Mouse (Mus musculus): Measurements from ENCODE around the gene Ncl. TPM values are rescaled to one million over a fixed set of nuclear protein-coding genes. Genes with fewer than 3 reads are reported as not detected.
A peak's percentile ranks its signal among the peaks of the same experiment; 100 is the strongest.

Gene Ncl
- polyA plus RNA-seq, 1 experiment from 2014 or later: 295 TPM

DNA sequence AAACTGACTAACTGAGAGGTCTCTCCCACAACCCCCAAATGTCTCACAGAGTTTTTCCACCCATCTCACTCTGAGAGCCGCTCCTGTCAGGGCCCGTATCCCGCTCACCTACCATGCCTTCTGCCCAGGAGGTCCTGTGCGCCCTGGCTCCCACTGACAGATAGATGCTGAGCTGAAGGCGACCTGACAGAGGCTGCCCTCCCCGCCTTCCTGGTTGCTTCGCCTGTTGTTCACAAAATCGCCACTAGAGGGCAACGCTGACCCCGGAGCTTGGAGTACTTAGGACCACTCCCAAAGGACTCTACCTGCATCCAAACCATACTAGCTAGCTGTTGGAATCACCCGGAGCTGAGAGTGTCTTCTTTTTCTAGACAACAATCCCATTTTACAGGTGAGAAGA lies 30.0 kb upstream of the Ncl start:
- TF ChIP-seq CTCF (IDR thresholded peaks at IDR 0.05; ENCODE audit: low read depth): peak; percentile 87
- Histone ChIP-seq H3K4me3 (replicated peaks; ENCODE audit: low read depth, low read length) (no peak overlapping the region), H3K27ac (no peak overlapping the region), H3K9me3 (replicated peaks; ENCODE audit: low read length) (no peaks in the 10 kb centered on the region), H3K4me2 (ENCODE audit: low read length) (no peak overlapping the region), H3K4me1 (replicated peaks; ENCODE audit: insufficient read depth, low read length) (no peaks in the 10 kb centered on the region), H3K27me3 (ENCODE audit: insufficient read depth, low read length) (no peaks in the 10 kb centered on the region), H3K36me3 (ENCODE audit: insufficient read depth, low read length) (no peaks in the 10 kb centered on the region), H3K9ac (ENCODE audit: low read depth, low read length) (no peak overlapping the region)
- ATAC-seq (replicated peaks; ENCODE audit: low FRiP score, low read depth) (peak; percentile 49; the same call in 1 of the 2 replicates), DNase-seq (ENCODE audit: low spot score) (peak; percentile 79)
- 3% methylated on average over 11 of the region's 11 CpGs for WGBS

DNA sequence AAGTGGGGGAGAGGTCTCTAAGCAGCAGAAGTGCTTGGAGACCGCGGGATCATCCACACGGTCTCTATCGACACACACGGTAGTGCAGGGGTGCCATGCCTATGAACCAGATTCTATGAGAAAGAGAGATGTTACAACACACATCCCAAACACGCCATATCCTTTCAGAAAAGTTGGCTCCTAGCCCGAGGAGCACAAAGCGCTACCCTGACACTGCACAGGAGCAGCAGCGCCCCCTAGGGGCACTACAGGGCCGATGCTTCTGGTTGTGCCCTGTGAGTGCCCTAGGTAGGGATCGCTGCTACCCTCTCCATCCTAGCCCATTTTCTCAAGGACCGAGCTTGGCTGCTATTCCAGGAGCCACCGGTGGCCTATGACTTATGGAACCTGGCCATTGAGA lies 21.8 kb upstream of the Ncl start:
- Histone ChIP-seq H3K9me3 (replicated peaks; ENCODE audit: low read length) (no peaks in the 10 kb centered on the region), H3K9ac (ENCODE audit: low read depth, low read length) (no peak overlapping the region), H3K27me3 (ENCODE audit: insufficient read depth, low read length) (no peaks in the 10 kb centered on the region), H3K4me3 (replicated peaks; ENCODE audit: low read depth, low read length) (no peak overlapping the region), H3K36me3 (ENCODE audit: insufficient read depth, low read length) (no peaks in the 10 kb centered on the region), H3K4me1 (replicated peaks; ENCODE audit: insufficient read depth, low read length) (0 out of 2 replicates have a peak, but pooled peaks cover 5% of the 10 kb centered on the region), H3K4me2 (ENCODE audit: low read length) (0 out of 2 replicates have a peak overlapping the region, but pooled peaks have one; percentile 11), H3K27ac (no peak overlapping the region)
- ATAC-seq (replicated peaks; ENCODE audit: low FRiP score, low read depth) (0 out of 2 replicates have a peak, but pooled peaks have one; percentile 15), DNase-seq (ENCODE audit: low spot score) (peak; percentile 56)
- TF ChIP-seq CTCF (IDR thresholded peaks at IDR 0.05; ENCODE audit: low read depth): peak; percentile 70
- WGBS: 31% methylated on average over 13 of the region's 13 CpGs

DNA sequence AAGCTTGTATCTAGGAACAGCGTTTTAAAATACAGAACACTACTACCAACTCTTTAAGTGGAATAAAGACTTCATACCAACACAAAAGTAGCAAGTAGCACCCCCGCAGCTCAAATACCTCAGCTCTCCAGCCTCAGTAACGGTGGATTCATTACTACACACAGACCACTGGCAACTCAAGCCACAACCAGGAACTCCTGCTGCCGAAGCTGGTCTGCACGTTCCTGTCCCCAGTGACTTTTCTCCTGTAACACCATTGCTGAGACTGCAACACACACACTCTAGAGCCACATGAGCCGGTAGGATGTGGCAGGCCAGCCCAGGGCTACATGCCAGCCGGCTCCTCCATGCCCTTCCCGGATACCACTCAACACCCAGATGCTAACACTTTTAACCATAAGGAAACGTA lies 20.0 kb upstream of the Ncl start:
- H3K9ac ChIP-seq (ENCODE audit: low read depth, low read length): no peak overlapping the region
- no peaks in the 10 kb centered on the region for H3K9me3 ChIP-seq (replicated peaks; ENCODE audit: low read length)
- no peaks in the 10 kb centered on the region for H3K36me3 ChIP-seq (ENCODE audit: insufficient read depth, low read length)
- H3K4me1 ChIP-seq (replicated peaks; ENCODE audit: insufficient read depth, low read length): 0 out of 2 replicates have a peak, but pooled peaks cover 5% of the 10 kb centered on the region
- DNase-seq (ENCODE audit: low spot score) (no peak), ATAC-seq (replicated peaks; ENCODE audit: low FRiP score, low read depth) (no peak)
- H3K27me3 ChIP-seq (ENCODE audit: insufficient read depth, low read length): no peaks in the 10 kb centered on the region
- WGBS: 44% methylated on average over 9 of the region's 9 CpGs
- no peak overlapping the region for H3K4me2 ChIP-seq (ENCODE audit: low read length)
- H3K27ac ChIP-seq: no peak overlapping the region
- TF ChIP-seq CTCF (IDR thresholded peaks at IDR 0.05; ENCODE audit: low read depth): no peak
- no peak overlapping the region for H3K4me3 ChIP-seq (replicated peaks; ENCODE audit: low read depth, low read length)

DNA sequence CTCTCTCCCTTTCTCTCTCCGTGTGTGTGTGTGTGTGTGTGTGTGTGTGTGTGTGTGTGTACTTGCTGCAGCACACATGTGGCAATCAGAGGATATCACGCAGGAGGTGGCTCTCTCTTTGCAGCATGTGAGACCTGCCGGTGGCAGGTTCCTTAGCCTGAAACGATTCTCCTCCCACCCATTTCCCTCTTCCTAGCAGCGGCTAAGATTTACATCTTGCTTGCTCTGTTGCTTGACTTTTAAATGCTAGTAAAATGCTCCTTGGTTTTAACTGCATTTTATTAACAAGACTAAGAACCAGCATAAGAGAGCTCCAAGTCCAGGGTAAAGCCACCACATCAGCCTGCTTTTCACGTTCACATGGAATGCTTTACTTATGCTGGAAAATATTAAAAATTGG lies 19.5 kb upstream of the Ncl start:
- no peaks in the 10 kb centered on the region for H3K27me3 ChIP-seq (ENCODE audit: insufficient read depth, low read length)
- DNase-seq (ENCODE audit: low spot score) (peak; percentile 50), ATAC-seq (replicated peaks; ENCODE audit: low FRiP score, low read depth) (no peak)
- H3K27ac ChIP-seq: no peak overlapping the region
- H3K4me3 ChIP-seq (replicated peaks; ENCODE audit: low read depth, low read length): no peak overlapping the region
- no peaks in the 10 kb centered on the region for H3K36me3 ChIP-seq (ENCODE audit: insufficient read depth, low read length)
- 11% methylated on average over 6 of the region's 6 CpGs for WGBS
- H3K4me1 ChIP-seq (replicated peaks; ENCODE audit: insufficient read depth, low read length): 0 out of 2 replicates have a peak, but pooled peaks cover 5% of the 10 kb centered on the region
- TF ChIP-seq CTCF (IDR thresholded peaks at IDR 0.05; ENCODE audit: low read depth): no peak
- H3K9ac ChIP-seq (ENCODE audit: low read depth, low read length): no peak overlapping the region
- no peak overlapping the region for H3K4me2 ChIP-seq (ENCODE audit: low read length)
- H3K9me3 ChIP-seq (replicated peaks; ENCODE audit: low read length): no peaks in the 10 kb centered on the region

DNA sequence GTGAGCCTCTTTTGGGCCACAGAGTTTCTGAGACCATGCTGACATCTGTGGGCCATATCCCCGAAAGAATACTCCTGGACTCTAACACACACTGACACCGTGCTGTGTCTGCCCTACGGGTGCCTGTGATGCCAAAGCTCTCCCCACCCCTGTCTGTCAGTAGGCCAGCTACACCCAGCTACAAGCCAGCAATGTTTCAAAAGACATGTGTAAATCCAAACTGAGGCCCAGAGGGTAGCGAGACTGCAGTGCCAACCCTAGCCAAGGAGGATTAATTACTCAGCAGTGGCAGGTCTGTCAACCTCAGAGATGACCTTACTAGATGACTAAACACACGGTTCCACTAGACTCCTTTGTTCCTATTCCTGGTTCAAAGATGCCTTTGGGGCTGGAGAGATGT lies 17.2 kb upstream of the Ncl start:
- Histone ChIP-seq H3K4me2 (ENCODE audit: low read length) (no peak overlapping the region), H3K4me3 (replicated peaks; ENCODE audit: low read depth, low read length) (no peak overlapping the region), H3K27ac (no peak overlapping the region), H3K9ac (ENCODE audit: low read depth, low read length) (no peak overlapping the region), H3K27me3 (ENCODE audit: insufficient read depth, low read length) (no peaks in the 10 kb centered on the region), H3K9me3 (replicated peaks; ENCODE audit: low read length) (no peaks in the 10 kb centered on the region), H3K36me3 (ENCODE audit: insufficient read depth, low read length) (no peaks in the 10 kb centered on the region), H3K4me1 (replicated peaks; ENCODE audit: insufficient read depth, low read length) (0 out of 2 replicates have a peak, but pooled peaks cover 5% of the 10 kb centered on the region)
- WGBS: 64% methylated on average over 5 of the region's 5 CpGs
- ATAC-seq (replicated peaks; ENCODE audit: low FRiP score, low read depth) (no peak), DNase-seq (ENCODE audit: low spot score) (no peak)
- TF ChIP-seq CTCF (IDR thresholded peaks at IDR 0.05; ENCODE audit: low read depth): no peak

DNA sequence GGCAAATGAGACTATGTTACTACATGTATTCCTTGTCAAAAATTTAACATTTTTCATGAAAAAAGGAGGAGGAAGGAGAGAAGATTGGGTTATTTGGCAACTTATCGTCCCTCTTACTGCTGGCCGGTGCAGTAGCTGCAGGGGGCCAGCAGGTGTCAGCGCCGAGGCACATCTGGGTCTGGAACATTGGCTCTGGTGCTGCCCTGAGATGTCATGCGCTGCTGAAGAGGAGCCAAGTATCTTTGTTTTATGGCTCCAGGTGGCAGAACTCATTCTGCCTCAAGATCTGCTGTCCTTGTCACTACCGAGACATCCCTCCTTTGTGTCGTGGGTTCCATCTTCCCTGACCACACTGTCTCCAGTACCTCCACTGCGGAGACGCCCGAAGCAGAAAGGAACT lies 12.8 kb upstream of the Ncl start:
- 42% methylated on average over 10 of the region's 10 CpGs for WGBS
- Histone ChIP-seq H3K4me1 (replicated peaks; ENCODE audit: insufficient read depth, low read length) (no peaks in the 10 kb centered on the region), H3K4me2 (ENCODE audit: low read length) (no peak overlapping the region), H3K27me3 (ENCODE audit: insufficient read depth, low read length) (no peaks in the 10 kb centered on the region), H3K36me3 (ENCODE audit: insufficient read depth, low read length) (no peaks in the 10 kb centered on the region), H3K9me3 (replicated peaks; ENCODE audit: low read length) (no peaks in the 10 kb centered on the region), H3K4me3 (replicated peaks; ENCODE audit: low read depth, low read length) (no peak overlapping the region), H3K9ac (ENCODE audit: low read depth, low read length) (no peak overlapping the region), H3K27ac (no peak overlapping the region)
- peak; percentile 86 for TF ChIP-seq CTCF (IDR thresholded peaks at IDR 0.05; ENCODE audit: low read depth)
- 0 out of 2 replicates have a peak, but pooled peaks have one; percentile 40 for ATAC-seq (replicated peaks; ENCODE audit: low FRiP score, low read depth)
- DNase-seq (ENCODE audit: low spot score): peak; percentile 80

DNA sequence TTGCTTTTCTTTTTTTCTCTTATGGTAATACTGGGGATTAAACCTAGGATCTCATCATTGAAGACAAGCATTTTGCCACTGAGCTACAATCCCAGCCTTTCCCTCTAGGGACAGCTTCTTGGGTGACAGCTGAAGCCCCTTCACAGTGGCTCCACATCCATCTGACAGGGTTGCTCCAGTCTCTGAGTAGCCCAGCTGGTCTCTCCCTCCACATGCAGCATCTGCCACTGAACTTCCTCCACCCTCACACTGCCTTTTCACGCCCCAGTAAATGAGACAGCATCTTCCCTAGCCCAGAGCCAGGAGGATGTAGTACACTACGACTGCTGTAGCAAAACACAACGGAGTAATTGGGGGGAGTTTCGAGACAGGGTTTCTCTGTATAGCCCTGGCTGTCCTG lies 8.9 kb upstream of the Ncl start:
- Histone ChIP-seq H3K4me3 (replicated peaks; ENCODE audit: low read depth, low read length) (no peak overlapping the region), H3K27me3 (ENCODE audit: insufficient read depth, low read length) (no peaks in the 10 kb centered on the region), H3K27ac (no peak overlapping the region), H3K4me1 (replicated peaks; ENCODE audit: insufficient read depth, low read length) (no peaks in the 10 kb centered on the region), H3K9ac (ENCODE audit: low read depth, low read length) (no peak overlapping the region), H3K4me2 (ENCODE audit: low read length) (no peak overlapping the region), H3K9me3 (replicated peaks; ENCODE audit: low read length) (no peaks in the 10 kb centered on the region), H3K36me3 (ENCODE audit: insufficient read depth, low read length) (no peaks in the 10 kb centered on the region)
- DNase-seq (ENCODE audit: low spot score): no peak
- WGBS: 64% methylated on average over 4 of the region's 4 CpGs
- no peak for TF ChIP-seq CTCF (IDR thresholded peaks at IDR 0.05; ENCODE audit: low read depth)
- ATAC-seq (replicated peaks; ENCODE audit: low FRiP score, low read depth): no peak
